Mouse (Mus musculus) megakaryocyte, adult 5-6 weeks (primary cell): ENCODE measurements at regions not wholly inside any gene's neighbourhood (a gene's known extent, or its start where the extent isn't known, plus 50 kb on each side); places are given as distances from the start of the nearest gene placed in this dataset.
"Not testable (repeated sequence)": the region's sequence is repeated elsewhere in the genome, so short reads cannot be mapped to it uniquely, and the experiment has no call there.

ENCODE experiments used
- ATAC-seq: 2 replicates; pipeline ENCODE4 v1.8.0; 2016; ENCODE audit warnings: mild to moderate bottlenecking, inconsistent platforms; ENCODE audit not compliant: poor library complexity, severe bottlenecking

DNA sequence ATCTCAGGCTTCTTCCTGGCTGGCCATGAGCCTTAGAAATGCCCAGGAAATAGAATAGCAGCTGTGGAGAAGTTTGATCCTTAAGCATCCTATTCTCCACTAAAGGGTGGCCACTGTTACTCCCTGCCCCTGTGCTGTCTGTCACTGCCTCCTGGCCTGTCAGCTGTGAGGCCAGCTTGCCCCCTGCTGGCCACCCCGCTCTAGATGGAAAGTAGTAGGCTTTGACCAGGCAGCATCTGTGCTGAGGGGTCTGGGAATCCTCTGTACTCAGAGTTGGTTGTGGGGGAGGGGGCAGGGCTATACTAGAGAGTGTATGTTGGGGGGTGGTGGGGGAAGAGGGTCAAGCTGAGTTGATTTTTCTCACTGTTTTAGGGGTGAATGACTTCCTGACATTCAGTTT is 821.2 kb downstream of the Gm9195 start:
- no peak for ATAC-seq

DNA sequence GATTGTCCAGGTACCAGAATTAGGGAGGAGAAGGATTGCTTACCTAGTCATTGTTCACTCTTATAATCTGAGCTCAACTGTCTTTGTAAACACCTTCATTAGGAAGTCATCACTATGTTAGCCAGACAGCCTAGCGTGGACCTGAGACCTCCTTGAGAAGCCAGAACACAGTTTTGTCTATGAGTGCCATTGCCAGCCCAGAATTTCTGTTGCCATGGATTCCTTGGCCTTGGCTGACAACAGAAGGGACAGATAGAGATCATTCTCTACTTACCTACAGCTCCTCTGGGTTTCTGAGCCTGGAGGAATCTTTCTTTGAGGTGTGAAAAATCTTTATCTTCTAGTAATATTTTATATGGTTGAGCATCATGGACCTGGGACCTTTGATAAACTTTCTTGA is 825.0 kb downstream of the Gm9195 start:
- ATAC-seq: no peak

DNA sequence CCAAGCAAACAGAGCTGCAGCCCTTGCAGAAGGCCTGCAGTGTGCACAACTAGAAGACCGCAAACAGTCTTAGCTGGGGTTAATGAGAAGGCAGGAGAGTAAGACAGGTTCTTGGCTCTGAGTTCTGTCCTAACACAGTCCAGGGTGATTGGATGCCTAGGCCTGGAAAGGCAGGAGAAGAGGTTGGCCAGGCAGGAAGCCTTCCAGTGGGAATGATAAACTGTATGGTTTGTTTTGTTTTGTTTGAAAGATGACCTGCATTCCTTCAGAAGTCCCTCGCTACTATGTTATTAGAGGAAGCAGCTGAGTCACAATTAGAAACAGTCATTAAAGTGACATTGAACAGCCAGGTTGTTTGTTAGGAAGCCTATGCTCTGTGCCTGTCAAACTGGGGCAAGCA is 831.5 kb downstream of the Gm9195 start:
- ATAC-seq: no peak

DNA sequence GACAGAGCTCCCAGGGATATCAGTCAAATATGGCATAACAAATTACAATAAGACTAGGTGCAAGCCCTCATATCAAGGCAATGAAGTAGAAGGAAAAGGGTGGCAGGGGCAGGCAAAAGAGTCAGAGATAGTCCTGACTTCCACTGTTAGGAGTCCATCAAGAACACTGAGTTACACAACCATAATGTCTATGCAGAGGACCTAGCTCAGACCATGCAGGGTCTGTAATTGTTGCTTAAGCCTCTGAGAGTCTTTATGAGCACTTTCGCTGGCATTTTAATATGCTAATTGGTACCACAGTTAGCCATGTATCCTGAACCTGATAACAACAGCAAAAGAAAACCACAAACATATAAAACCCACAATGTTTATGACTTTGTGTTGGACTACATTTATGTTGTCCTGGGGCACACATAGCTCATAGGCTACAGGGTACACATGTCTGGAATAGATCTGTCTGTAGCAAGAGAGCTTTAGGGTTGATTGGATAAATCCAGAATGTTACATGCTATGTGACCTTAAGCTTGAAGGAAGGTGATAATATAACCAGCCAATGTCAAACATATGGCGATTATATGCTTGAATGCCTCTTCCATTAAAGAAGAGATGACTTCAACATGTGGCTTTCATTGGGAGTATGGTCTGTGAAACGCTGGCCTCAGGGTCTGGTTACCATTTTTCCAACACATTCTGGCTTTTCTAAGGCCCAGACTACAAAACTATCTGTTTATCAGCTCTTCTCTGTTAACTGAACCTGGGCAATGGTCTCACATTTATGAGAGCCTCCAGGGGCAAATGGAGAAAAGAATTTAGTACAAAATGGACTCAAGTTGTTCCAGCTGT is 836.6 kb downstream of the Gm9195 start:
- no peak for ATAC-seq

DNA sequence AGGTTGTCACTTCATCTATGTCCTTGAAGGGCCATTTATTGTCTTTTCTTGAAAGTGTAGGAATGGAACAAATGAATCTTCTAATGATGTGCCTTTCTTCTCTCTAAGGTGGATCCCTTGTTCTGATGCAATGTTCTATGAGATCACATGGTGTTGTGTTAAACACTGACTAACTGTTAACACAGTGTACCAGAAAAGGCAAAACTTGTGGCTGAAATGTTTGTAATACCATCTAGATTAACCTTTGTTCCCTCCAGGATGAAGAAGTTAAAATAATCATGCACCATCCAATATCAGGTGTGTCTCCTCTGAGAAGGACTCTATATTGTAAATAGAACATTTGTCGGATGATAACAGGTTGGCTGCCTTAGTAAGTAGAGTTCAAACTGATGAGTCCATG is 849.1 kb downstream of the Gm9195 start:
- ATAC-seq: no peak

DNA sequence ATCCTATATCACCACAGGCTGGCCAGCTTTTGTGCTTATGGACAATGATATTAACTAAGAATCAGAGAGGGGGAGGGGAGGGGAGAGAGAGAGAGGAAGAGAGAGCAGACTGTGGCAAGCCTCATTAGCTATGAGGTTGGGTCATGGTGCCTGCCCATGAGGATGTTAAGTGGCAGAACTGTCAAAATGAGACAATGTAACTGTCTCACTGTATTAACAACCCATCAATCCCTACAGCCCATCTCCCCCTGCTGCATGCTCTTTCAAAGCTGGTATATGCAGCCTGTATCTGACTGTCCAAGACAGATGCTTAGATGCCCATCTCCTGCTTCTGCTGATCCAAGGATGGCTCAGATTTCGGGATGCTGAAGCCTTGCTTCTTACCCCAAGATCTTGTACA is 852.6 kb downstream of the Gm9195 start:
- no peak for ATAC-seq

DNA sequence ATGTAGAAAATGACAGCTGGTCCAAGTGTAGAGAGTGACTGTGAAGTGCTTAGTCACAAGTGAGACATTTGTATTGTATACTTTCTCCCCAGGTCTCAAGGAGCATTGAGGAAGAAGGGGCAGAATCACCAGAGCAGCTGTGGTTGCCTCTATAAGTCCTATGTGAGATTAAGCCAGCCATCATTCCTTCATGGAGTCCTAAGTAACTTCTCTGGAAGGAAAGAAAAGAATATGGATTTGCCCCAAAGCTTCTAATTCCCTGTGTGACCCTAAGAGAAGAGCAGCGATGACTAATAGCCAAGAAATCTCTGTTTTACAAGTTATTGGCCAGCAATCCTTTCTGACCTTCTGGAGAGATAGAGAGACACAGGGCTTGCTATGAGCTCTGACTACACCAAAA is 856.5 kb downstream of the Gm9195 start:
- ATAC-seq: no peak

DNA sequence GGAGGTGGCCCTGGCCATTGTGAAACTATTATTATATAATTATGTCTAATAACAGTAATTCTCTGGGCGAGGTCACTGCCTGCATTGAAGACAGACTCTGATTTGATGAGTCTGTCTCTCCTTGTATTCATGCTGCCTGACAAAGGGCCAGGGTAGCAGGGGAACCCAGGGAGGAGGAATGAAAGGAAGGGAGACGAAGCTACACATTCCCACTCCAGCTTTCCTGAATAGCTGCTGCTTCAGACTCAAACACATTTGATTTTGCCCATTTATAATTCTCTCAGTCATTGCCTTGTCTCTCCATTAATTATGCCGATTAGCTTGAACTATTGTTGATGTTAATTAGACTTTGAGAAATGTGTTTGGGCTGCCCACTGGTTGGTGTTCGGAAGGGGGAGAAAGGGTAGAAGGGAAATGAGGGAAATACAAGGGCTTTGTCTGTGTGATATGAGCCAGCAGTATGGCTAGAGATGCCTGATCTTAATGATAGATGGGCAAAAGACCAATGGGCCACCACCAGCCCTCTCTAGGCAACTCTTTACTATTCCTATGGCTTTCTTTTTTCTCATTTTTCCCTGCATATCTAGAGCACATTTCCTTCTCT is 881.8 kb downstream of the Gm9195 start:
- no peak for ATAC-seq

DNA sequence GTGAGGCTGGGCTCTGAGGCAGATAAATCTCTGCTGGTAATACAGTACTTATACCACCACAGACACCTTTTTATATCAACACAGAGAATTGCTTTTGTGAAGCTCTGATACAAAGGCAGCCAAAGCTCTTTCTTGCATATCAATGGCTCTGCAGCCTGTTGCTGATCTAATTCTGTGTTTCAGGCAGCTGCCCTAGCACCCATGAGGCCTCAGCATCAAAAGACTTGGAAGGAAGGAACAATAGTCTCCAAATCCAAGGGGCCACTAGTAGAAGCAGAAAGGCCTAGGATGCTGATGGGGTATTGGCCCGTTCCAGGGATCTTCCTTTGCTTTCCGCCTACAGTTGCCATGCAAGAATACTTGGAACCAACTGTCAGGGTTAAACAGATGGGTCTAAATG is 887.9 kb downstream of the Gm9195 start:
- no peak for ATAC-seq

DNA sequence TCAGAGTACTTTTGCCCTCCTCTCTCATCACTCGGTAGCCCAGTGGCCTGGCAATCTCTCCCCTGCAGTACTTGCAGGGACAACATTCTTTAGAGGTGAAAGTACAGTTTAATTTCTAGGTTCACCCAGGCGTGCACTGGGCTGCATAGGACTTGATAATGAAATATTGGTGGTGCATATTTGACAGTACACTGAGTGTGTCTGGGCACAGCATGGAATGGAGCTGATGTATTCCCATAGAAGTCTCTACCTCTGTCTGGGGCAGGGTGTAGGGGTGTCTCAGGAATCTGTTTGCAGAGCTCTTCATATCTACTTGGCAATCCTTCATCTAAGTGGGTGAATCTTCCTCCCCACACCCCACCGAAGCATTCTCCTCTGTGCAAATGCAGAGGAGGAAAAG is 893.8 kb downstream of the Gm9195 start:
- ATAC-seq: no peak

DNA sequence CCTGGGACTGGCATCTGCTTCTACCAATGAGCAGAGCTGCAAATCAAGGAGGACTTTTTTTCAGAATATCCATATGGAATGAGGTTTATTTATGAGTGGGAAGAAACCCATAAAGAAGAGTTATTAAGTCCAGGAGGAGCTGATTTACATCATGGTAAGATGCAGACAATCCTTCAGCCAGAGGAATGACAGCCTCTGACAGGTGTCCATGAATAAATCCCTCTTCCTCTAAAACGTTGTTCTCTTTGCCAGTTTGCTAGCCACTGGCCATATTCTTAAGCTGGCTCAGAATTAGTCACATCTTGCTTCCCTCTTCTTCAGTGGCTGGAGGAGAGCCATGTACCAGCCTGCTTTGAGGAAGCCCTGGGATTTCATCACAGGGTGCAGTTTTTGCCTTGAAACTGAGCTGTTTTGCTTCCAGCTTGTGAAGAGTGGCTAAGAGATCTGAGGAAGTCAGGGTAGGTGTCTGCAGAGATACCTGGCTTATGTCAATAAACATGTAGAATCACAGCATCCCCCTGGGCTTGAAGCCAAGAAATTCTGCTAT is 902.9 kb downstream of the Gm9195 start:
- no peak for ATAC-seq

DNA sequence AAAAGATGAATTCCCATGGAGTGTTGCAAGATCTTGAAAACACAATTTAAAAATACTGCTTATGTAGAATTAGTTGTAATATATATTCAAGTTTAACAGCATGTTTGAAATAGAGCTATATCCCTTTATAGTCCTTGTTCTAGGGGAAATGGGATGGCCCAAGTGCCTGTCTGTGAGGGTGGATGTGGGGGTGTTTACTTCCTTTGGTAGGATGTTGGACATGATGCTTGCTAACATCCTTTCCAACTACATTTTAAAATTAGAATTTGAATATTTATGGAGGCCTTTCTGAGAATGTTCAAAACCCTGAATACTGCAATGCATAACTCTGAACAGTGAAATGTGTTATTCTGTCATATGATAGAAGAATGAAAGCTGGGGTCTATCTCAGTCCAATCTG is 903.6 kb downstream of the Gm9195 start:
- ATAC-seq: no peak

DNA sequence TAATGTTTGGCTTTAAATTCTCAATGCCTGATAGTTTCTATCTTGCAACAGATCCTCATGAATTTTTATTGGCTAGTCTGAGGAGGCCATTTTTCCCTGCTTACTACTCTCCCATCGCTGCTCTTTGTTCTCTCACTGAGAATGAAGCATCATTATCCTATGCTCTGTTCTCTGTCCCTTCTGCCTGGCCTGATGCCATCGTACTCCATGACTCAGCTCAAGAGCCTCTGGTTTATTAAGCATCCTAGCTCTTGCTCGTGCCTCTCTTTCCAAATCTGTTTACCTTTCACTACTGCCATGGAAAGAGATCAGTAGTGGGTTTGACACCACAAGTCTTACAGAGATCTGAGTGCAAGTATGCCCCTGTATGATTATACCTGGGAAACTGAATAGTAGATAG is 926.8 kb downstream of the Gm9195 start:
- no peak for ATAC-seq

DNA sequence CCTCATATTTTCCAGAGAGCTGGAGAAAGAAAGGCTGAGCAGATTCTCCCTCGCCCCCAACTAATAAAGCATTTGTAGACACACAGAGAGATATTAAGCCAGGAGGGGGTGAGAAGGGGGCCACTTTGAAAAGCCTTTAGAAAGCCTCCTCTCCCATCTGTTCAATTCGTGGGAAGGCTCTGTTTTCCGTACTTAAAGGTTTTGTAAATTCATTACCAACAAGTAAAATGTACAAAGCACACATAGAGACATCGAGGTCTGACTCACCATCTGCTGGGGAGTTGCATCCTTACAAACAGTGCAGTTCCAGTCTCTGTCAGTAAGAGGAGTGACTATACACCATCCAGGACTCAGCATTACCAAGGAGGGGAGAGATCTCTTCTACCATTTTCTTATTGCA is 929.7 kb downstream of the Gm9195 start:
- ATAC-seq: no peak

DNA sequence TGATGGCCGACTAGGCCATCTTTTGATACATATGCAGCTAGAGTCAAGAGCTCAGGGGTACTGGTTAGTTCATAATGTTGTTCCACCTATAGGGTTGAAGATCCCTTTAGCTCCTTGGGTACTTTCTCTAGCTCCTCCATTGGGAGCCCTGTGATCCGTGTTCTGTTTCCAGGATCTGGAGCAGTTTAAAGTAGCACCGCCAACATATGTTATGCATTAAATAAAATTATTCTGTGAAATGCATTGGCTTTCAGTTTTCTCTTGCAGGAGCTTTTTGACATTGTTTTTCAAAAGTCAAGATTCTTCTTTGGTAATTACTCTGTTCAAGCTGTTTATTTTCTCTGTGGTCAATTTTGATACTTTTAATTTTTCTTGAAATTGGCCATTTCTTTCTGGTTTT is 937.3 kb downstream of the Gm9195 start:
- ATAC-seq: not testable (repeated sequence)

DNA sequence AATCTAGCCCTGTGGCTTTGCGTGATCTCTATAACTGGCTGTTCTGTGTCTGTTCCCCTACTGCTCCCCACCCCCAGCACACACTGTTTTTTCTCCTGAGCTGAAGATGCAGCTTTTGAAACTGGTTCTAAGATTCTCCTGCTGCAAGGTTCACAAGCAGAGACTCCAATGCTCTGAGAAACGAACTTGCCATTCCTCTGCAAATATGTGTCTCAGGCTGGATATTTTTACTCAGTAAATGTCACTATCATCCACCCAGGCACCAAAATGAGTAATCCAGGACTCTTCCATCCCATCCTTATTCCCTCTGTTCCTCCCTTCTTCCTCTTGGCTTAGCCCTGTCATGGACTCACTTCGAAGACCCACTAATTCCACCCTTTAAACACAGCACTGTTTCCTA is 943.9 kb upstream of the Fam160b2 start:
- no peak for ATAC-seq

DNA sequence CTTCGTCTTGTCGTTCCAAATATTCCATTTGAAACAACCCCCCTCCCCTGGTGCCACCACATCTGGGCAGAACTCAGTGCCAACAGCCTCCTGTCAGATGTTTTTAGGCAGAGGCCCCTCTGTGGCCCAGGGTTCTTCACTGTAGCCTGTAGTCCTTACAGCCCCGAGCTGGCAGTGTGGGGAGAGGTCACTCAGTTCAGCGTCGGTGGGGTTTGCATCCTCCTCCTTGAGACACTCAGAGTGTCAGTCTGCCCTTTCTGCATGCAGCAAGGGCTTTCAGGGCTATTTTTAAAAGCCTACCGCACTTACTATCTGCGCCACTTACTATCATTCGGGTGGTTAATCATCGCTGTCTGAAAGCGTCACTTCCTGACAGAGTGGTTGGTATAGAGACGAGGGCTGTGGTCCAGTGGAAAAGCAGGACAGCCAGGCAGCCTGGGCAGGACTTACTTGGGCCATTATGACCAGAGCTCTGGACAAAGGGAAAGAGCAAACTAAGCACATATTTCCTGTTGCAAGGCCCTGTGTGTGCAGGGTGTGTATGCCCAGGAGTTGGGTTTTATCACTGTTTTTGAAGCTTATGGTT is 932.5 kb upstream of the Fam160b2 start:
- no peak for ATAC-seq

DNA sequence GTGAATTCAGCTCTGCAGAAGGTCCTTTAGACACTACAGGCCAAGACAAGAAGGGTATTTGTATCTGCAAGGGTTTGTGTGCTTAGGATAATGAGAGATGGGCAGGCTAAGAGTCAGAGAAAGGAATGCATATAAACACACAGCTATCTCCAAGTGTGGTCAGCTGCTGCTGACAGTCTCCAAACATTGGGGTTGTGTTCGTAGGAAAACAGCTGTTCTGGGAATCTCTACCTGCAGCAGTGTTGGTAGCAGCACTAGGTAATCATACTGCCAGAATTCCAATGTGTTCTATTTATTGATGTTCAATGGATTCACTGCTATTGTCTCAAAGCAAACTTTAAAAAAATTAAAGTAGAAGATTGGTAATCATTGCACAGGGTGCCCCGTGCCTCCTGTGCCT is 931.7 kb upstream of the Fam160b2 start:
- no peak for ATAC-seq

DNA sequence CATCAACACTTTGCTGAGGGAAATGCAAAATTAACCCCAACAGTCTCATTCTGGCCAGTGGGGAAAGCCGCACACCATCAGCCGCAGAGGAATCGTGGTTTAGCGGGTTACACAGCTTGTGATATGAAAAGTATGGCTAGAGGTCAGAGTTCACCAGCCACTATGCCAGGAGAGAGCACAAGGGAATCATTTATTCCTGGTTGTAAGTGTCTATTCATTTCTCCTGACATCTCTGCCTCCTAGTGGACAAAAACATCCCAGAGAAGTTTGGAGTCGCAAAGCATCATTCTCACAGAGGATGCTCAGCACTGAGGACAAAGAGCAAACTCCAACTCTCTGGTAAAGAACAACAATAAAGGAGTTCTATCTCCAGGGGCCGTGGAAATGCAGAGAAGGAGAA is 930.8 kb upstream of the Fam160b2 start:
- no peak for ATAC-seq

DNA sequence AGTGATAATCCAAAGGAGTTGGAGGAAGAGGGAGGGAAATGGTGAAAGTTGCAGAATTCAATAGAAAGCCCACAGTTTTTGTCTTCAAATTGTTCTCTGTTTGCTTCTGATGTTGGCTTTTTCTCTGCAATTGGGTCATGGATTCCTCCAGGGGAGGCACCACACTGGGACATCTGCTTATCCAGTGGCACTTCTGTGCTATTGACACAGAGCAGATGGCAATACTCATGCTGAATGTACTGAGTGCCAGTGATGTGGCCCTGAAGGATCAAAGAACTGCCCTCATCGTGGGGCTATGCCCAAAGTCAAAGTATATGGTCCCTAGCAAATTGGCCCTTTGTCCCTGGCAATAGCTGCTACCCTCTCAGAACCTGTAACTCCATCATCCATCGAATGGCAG is 918.9 kb upstream of the Fam160b2 start:
- no peak for ATAC-seq

DNA sequence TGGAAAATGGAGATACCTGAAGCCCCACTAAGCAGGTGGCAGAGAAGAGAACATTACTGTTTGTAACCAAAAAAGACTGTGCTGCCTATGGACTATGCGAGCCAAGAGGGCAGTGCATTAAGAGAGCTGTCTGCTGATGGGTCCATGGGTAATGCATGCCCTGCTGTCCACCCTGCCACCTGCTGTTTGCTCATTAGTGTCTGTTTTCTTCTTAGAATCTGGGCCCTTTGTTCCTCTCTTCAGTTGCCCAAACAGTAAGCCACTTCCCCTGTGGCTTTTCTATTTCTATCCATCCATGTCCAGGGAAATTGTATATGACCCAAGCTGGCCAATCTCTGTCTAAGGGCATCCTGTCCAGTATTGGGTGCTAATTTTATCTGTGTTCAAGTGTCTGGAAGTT is 901.2 kb upstream of the Fam160b2 start:
- ATAC-seq: no peak

DNA sequence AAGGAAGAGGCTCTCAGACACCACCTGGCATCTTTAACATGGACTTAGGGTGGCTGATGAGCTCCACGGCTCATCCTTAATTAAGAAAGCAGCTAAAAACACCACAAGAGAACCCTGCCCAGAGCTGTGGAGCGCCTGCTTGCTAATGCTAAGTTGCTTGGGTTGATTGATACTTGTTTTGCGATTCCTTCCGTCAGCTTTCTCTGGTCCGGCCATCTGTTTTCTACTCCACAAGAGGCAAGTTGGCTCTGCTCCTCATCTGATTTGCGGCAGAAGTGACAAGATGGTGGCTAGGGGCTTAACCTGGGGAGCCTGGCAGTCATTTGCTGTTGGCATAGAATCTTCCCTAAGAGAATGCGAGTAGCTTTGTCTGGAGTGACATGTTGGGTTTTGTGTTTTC is 891.6 kb upstream of the Fam160b2 start:
- ATAC-seq: no peak
